Mouse (Mus musculus): ENCODE data around the gene Tns3.

The Tns3 gene

GRCm38 (mm10) chr11:8472439-8472838 is 191.9 kb downstream of the Tns3 start:
- in situ Hi-C loops (cut with MboI; ENCODE audit: low pct_unique_long_range_greater_than_20kb in 1 of 2, low sequenced_read_pairs in 2 of 2, unreplicated experiment in 1 of 2) = no loop called here

GRCm38 (mm10) chr11:8471535-8471934 is 192.8 kb downstream of the Tns3 start:
- in situ Hi-C loops (cut with MboI; ENCODE audit: low pct_unique_long_range_greater_than_20kb in 1 of 2, low sequenced_read_pairs in 2 of 2, unreplicated experiment in 1 of 2) = no loop called here

- in situ Hi-C loops (cut with MboI; ENCODE audit: low pct_unique_long_range_greater_than_20kb in 1 of 2, low sequenced_read_pairs in 2 of 2, unreplicated experiment in 1 of 2) = no loop called here
Observed at GRCm38 (mm10) chr11:8469537-8469936, 194.8 kb downstream of the Tns3 start.

DNA sequence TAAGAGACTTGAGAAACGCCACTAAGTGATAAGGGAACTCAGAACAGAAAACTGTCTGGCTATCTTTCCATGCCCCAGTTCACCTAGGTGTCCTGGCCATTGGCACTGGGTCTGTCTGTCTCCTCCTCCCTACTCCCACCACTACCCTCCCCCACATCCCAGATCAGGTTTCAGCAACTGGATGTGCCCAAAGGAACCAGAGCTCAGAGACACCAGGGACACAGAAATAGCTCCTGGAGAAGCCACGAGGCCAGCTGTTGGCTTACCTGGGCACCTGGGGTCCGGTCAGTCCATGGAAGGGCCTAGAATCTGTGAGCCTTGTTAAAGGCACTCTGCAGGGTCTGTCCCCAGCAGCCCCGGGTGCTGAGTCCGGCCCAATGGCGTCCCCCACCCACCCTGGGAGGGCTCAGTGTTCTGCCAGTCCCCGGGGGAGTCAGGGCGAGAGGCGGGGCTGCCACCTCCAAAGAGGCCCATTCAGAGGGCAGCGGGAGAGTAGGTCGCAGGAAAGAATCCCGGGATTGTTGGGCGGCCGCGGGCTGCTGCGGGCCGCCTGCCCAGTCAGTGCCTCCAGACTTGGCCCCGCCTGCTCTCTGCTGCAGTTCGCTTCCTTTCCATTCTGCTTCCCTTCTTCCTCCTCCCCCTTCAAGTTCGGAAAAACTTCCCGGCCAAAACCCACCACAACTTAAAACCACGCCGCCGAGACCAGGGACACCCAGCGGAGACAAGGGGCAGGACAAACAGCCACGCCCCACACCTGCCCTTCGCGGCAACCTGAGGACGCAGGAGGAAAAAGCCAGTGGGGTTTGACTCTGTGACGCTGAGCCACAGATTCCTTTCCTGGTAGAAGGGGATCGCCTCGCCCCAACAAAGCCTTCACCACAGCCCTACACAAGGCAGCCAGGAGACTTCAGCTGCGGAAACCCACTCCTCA is 195.9 kb downstream of the Tns3 start:
- in situ Hi-C loops (cut with MboI; ENCODE audit: low pct_unique_long_range_greater_than_20kb in 1 of 2, low sequenced_read_pairs in 2 of 2, unreplicated experiment in 1 of 2) = no loop called here

DNA sequence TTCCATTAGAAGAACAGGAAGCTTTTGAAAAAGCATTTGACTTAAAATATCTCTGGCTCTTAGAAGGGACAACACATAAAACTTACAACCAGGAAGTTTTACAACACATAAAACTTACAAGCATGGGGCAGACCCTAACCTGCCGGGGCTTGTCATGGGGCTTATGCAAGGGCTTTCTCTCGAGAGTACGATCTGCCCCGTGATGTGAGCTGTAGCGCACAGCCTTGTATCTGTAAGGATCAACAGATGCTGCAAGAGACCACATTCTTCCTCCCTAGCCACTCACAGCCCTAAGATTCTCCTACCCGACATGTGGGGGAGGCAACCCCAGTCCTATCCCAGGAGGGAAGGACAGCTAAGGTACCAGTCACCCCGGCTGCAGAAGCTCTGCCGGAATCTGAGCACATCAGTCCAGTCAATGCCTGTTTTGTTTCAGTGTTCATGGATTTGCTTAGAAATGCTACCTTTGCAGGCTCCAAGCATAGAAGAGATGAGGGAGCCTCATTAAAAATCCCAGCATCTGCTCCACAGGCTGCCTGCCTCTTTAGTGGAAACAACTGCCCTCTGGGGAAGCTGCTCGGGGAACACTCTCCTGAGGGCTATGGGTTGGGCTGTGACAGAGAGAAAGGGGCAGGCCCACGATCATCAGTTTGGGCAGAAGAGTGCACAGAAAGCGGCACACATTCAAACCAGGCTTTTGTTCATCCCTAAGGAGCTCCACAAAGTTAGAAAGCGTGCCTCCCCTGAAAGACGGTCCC is 196.8 kb downstream of the Tns3 start:
- in situ Hi-C loops (cut with MboI; ENCODE audit: low pct_unique_long_range_greater_than_20kb in 1 of 2, low sequenced_read_pairs in 2 of 2, unreplicated experiment in 1 of 2) = no loop called here

GRCm38 (mm10) chr11:8463866-8464265 is 200.5 kb downstream of the Tns3 start:
- in situ Hi-C loops (cut with MboI; ENCODE audit: low pct_unique_long_range_greater_than_20kb in 1 of 2, low sequenced_read_pairs in 2 of 2, unreplicated experiment in 1 of 2) = no loop called here

- in situ Hi-C loops (cut with MboI; ENCODE audit: low pct_unique_long_range_greater_than_20kb in 1 of 2, low sequenced_read_pairs in 2 of 2, unreplicated experiment in 1 of 2) = no loop called here
Observed at GRCm38 (mm10) chr11:8462827-8463405, 201.4 kb downstream of the Tns3 start.

DNA sequence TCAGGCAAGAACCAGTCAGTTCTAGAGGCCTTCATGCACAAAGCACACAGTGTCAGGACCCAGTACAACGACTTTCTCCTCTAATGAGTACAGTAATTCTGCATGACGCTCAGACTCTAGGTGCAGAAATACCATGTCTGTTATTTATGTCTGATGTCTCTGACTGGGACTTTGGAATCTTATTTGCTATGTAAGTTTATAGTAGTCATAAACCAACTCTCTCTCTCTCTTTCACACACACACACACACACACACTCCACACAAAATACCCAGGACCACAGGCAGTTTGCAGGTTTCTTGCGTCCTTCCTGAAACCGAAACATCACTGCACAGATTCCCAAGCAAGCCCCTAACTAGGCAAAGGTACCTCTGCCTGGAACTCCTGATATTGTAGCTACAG is 203.5 kb downstream of the Tns3 start:
- in situ Hi-C loops (cut with MboI; ENCODE audit: low pct_unique_long_range_greater_than_20kb in 1 of 2, low sequenced_read_pairs in 2 of 2, unreplicated experiment in 1 of 2) = no loop called here

DNA sequence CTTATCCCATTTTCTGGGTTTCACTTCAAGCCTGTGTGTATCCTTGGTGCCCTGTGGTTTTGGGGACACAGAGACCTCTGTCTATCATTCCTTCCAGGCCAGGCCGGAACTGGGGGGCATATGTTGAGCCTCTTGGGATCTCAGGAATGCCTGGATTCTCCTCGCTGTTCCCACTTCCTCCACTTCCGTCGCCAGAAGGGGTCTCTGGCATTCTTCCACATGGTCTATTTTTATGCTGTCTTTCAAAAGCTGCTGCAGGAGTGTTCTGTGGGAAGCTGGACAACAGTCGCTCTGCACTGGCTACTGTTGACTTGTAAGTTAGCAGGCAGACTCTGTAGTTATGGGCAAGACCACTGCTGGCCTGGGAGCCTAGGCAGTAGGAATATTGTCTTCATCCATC is 206.4 kb downstream of the Tns3 start:
- in situ Hi-C loops (cut with MboI; ENCODE audit: low pct_unique_long_range_greater_than_20kb in 1 of 2, low sequenced_read_pairs in 2 of 2, unreplicated experiment in 1 of 2) = no loop called here

DNA sequence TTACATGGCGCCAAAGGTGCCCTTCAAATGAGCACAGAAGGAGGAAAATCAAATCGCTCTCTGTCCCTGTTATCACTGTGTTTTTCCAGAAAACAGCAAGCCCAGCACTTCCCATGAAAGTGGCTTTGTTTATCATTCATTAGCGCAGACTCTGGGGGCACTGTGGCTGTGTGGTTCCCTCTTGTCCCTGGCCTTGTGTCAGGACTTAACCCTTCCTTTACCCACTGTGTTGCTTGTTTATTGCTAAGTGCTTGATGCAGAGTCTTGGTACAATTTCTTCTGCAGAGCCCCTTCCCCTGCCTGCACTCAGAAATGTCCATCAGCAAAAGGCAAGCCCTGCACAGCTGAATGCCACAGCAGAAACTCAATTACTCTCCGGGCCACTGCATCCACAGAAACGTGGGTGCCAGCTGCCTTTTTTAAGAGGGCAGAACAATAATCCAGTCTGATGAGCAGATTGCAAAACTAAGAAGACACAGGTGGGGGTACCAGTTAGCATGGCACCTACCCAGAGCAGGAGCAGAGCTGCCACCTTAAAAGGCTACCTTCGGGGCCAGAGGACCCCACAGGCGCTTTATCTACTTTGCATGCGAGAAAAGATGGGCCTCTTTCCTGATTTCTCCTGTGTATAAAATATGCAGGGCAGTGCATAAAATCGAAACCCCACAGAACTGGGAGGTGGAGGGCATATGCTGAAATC is 207.6 kb downstream of the Tns3 start:
- in situ Hi-C loops (cut with MboI; ENCODE audit: low pct_unique_long_range_greater_than_20kb in 1 of 2, low sequenced_read_pairs in 2 of 2, unreplicated experiment in 1 of 2) = no loop called here

- in situ Hi-C loops (cut with MboI; ENCODE audit: low pct_unique_long_range_greater_than_20kb in 1 of 2, low sequenced_read_pairs in 2 of 2, unreplicated experiment in 1 of 2) = no loop called here
Observed at GRCm38 (mm10) chr11:8455650-8456049, 208.7 kb downstream of the Tns3 start.

GRCm38 (mm10) chr11:8453252-8453651 is 211.1 kb downstream of the Tns3 start:
- in situ Hi-C loops (cut with MboI; ENCODE audit: low pct_unique_long_range_greater_than_20kb in 1 of 2, low sequenced_read_pairs in 2 of 2, unreplicated experiment in 1 of 2) = no loop called here

- in situ Hi-C loops (cut with MboI; ENCODE audit: low pct_unique_long_range_greater_than_20kb in 1 of 2, low sequenced_read_pairs in 2 of 2, unreplicated experiment in 1 of 2) = no loop called here
Observed at GRCm38 (mm10) chr11:8451597-8452201, 212.6 kb downstream of the Tns3 start.

GRCm38 (mm10) chr11:8450540-8450939 is 213.8 kb downstream of the Tns3 start:
- in situ Hi-C loops (cut with MboI; ENCODE audit: low pct_unique_long_range_greater_than_20kb in 1 of 2, low sequenced_read_pairs in 2 of 2, unreplicated experiment in 1 of 2) = no loop called here

- in situ Hi-C loops (cut with MboI; ENCODE audit: low pct_unique_long_range_greater_than_20kb in 1 of 2, low sequenced_read_pairs in 2 of 2, unreplicated experiment in 1 of 2) = loop anchor here in 1 of 2 experiments (25.0 kb wide), 1 partner anchor 416 kb away; no protein-coding TSS in a partner anchor
Observed at GRCm38 (mm10) chr11:8445915-8446356, 218.4 kb downstream of the Tns3 start.

DNA sequence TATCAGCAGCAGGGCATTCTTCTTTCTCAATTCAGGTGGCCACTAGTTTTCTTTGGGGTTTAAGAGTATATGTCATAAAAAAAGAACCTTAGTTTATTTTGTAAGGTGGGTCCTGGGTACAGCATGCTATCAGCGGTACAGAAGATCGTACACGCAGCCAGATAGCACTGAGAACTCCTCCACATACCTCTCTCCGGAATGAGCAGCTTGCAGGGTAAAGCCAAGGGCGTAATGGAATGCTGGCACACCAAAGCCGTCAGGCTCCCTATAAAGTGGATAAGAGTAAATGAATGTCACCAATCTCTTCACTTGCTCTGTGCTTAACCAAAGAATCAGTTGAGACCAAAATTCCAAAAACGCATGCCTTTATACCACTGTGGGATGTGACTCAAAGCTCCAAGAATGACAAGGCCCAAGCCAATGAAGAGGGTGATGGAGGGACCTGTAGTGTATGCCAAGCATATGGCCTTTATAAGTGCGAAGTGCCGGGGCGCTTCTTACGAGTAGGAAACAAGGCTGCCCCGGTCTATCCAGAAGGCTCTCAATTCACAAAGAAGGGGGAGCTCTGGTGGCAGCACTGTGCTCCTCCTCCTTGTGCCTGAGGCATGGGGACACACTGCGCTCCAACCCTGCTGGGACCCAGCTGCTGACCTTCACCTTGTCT is 219.4 kb downstream of the Tns3 start:
- in situ Hi-C loops (cut with MboI; ENCODE audit: low pct_unique_long_range_greater_than_20kb in 1 of 2, low sequenced_read_pairs in 2 of 2, unreplicated experiment in 1 of 2) = loop anchor here in 1 of 2 experiments (25.0 kb wide), 1 partner anchor 417 kb away; no protein-coding TSS in a partner anchor

- in situ Hi-C loops (cut with MboI; ENCODE audit: low pct_unique_long_range_greater_than_20kb in 1 of 2, low sequenced_read_pairs in 2 of 2, unreplicated experiment in 1 of 2) = loop anchor here in 1 of 2 experiments (25.0 kb wide), 1 partner anchor 419 kb away; no protein-coding TSS in a partner anchor
Observed at GRCm38 (mm10) chr11:8443539-8444292, 220.6 kb downstream of the Tns3 start.

Data from mouse embryonic stem cell (cell line).